Mouse (Mus musculus): ENCODE measurements around the gene Phf13. TPM values are rescaled to one million over a fixed set of nuclear protein-coding genes. Genes with fewer than 3 reads are reported as not detected.
A peak's percentile ranks its signal among the peaks of the same experiment; 100 is the strongest.
"Not testable (repeated sequence)": the region's sequence is repeated elsewhere in the genome, so short reads cannot be mapped to it uniquely, and the experiment has no call there.

Gene Phf13
- not detected in 2 replicates for polyA plus RNA-seq (2012; ENCODE audit: insufficient read depth, insufficient read length, low replicate concordance, missing spikeins)

- no peak for TF ChIP-seq CTCF (IDR thresholded peaks at IDR 0.05; ENCODE audit: insufficient read depth, low read depth, low read length)
- TF ChIP-seq POLR2A (IDR thresholded peaks at IDR 0.05; ENCODE audit: insufficient read depth, low read depth, low read length), result peak; percentile 69; the same call in 1 of the 2 replicates
- peaks cover 11% of the 10 kb centered on the region for H3K4me1 ChIP-seq (ENCODE audit: control insufficient read depth, insufficient read depth, low read length)
- H3K27ac ChIP-seq (ENCODE audit: insufficient read depth, low read depth, low read length), result peak within 1 kb of the TSS; percentile 71
- H3K4me3 ChIP-seq (ENCODE audit: insufficient read depth, low read depth, low read length), result peak within 1 kb of the TSS; percentile 87
- WGBS, result under 1% methylated on average over 94 of the region's 94 CpGs
These were observed at the start of gene Phf13 for GRCm38 (mm10) chr4:151996173-151996950. Gene Phf13 (minus strand): TSS chr4:151996258.

DNA sequence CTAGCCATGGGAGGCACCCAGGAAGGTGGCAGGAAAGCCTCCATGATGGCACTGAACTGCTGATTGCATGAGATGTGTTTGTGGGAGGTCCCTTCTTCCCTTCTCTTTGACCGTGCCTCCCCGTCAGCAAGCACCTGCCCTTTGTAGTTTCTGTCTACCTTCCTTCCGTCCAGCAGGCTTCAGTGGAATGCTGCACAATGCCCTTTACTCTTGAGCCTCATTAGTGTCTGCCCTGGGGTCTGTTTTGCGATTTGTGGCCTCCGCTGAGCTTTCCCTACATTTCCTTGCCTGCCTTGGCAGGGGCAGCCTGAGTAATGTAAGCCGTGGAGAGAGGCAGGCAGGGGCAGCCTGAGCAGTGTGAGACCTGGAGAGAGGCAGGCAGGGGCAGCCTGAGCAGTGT, 48.6 kb upstream of the Phf13 start:
- peaks cover 14% of the 10 kb centered on the region for H3K4me1 ChIP-seq (ENCODE audit: control insufficient read depth, insufficient read depth, low read length)
- WGBS, result 65% methylated on average over 6 of the region's 6 CpGs
- TF ChIP-seq POLR2A (IDR thresholded peaks at IDR 0.05; ENCODE audit: insufficient read depth, low read depth, low read length), result no peak
- TF ChIP-seq CTCF (IDR thresholded peaks at IDR 0.05; ENCODE audit: insufficient read depth, low read depth, low read length), result no peak
- H3K4me3 ChIP-seq (ENCODE audit: insufficient read depth, low read depth, low read length), result no peak overlapping the region
- no peak overlapping the region for H3K27ac ChIP-seq (ENCODE audit: insufficient read depth, low read depth, low read length)

GRCm38 (mm10) chr4:152043171-152043570, 47.1 kb upstream of the Phf13 start:
- 76% methylated on average over 3 of the region's 3 CpGs for WGBS
- Histone ChIP-seq H3K27ac (ENCODE audit: insufficient read depth, low read depth, low read length) (no peak overlapping the region), H3K4me3 (ENCODE audit: insufficient read depth, low read depth, low read length) (no peak overlapping the region), H3K4me1 (ENCODE audit: control insufficient read depth, insufficient read depth, low read length) (peaks cover 14% of the 10 kb centered on the region)
- no peak for TF ChIP-seq POLR2A (IDR thresholded peaks at IDR 0.05; ENCODE audit: insufficient read depth, low read depth, low read length)
- TF ChIP-seq CTCF (IDR thresholded peaks at IDR 0.05; ENCODE audit: insufficient read depth, low read depth, low read length), result no peak

DNA sequence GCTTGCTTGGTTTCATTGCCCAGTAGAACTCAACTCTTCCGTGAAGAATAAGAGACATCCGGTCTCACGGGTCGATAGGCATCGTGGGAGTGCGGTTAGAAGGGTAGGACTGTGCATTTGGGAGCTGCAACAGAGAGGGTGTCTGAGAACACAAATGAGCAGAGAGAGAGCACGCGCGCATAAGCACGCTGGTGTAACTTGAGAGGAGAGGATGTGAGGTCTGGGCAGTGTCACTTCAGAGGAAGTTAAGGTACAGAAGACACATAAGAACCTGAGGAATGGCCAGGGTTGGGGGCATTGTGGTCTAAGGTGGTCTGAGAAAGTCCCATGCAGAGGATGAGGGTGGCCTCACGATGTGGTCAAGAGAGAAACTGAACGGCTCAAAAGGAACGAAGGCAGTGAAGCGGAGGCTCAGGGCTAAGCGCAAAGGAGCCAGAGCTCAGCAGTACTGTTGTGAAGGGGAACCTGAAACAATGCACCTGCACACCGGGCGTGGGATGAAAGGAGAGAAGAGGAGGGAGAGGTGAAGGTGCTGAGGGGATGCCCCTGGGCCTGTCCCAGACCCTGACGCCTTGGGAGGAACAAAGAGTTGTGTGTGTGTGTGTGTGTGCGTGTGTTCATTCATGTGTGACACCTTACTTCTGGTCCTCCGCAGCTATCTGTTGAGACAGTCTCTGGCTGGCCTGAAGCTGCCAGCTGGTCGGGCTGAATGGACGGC, 46.0 kb upstream of the Phf13 start:
- 94% methylated on average over 22 of the region's 22 CpGs for WGBS
- peaks cover 14% of the 10 kb centered on the region for H3K4me1 ChIP-seq (ENCODE audit: control insufficient read depth, insufficient read depth, low read length)
- no peak overlapping the region for H3K4me3 ChIP-seq (ENCODE audit: insufficient read depth, low read depth, low read length)
- no peak overlapping the region for H3K27ac ChIP-seq (ENCODE audit: insufficient read depth, low read depth, low read length)
- TF ChIP-seq CTCF (IDR thresholded peaks at IDR 0.05; ENCODE audit: insufficient read depth, low read depth, low read length) (no peak), POLR2A (IDR thresholded peaks at IDR 0.05; ENCODE audit: insufficient read depth, low read depth, low read length) (no peak)

GRCm38 (mm10) chr4:152039831-152040310, 43.8 kb upstream of the Phf13 start:
- no peak overlapping the region for H3K27ac ChIP-seq (ENCODE audit: insufficient read depth, low read depth, low read length)
- H3K4me1 ChIP-seq (ENCODE audit: control insufficient read depth, insufficient read depth, low read length), result peaks cover 14% of the 10 kb centered on the region
- TF ChIP-seq POLR2A (IDR thresholded peaks at IDR 0.05; ENCODE audit: insufficient read depth, low read depth, low read length) (no peak), CTCF (IDR thresholded peaks at IDR 0.05; ENCODE audit: insufficient read depth, low read depth, low read length) (no peak)
- H3K4me3 ChIP-seq (ENCODE audit: insufficient read depth, low read depth, low read length), result peak overlapping the region; percentile 99
- 3% methylated on average over 25 of the region's 25 CpGs for WGBS

GRCm38 (mm10) chr4:152038985-152039830, 43.1 kb upstream of the Phf13 start, which contains the start of gene Nol9:
Gene Nol9 (plus strand): TSS chr4:152039321.
- Histone ChIP-seq H3K4me1 (ENCODE audit: control insufficient read depth, insufficient read depth, low read length) (peaks cover 14% of the 10 kb centered on the region), H3K4me3 (ENCODE audit: insufficient read depth, low read depth, low read length) (peak within 1 kb of the TSS; percentile 99), H3K27ac (ENCODE audit: insufficient read depth, low read depth, low read length) (no peak within 1 kb of the TSS)
- WGBS, result under 1% methylated on average over 86 of the region's 86 CpGs
- TF ChIP-seq POLR2A (IDR thresholded peaks at IDR 0.05; ENCODE audit: insufficient read depth, low read depth, low read length) (peak; percentile 78), CTCF (IDR thresholded peaks at IDR 0.05; ENCODE audit: insufficient read depth, low read depth, low read length) (peak; percentile 84)

DNA sequence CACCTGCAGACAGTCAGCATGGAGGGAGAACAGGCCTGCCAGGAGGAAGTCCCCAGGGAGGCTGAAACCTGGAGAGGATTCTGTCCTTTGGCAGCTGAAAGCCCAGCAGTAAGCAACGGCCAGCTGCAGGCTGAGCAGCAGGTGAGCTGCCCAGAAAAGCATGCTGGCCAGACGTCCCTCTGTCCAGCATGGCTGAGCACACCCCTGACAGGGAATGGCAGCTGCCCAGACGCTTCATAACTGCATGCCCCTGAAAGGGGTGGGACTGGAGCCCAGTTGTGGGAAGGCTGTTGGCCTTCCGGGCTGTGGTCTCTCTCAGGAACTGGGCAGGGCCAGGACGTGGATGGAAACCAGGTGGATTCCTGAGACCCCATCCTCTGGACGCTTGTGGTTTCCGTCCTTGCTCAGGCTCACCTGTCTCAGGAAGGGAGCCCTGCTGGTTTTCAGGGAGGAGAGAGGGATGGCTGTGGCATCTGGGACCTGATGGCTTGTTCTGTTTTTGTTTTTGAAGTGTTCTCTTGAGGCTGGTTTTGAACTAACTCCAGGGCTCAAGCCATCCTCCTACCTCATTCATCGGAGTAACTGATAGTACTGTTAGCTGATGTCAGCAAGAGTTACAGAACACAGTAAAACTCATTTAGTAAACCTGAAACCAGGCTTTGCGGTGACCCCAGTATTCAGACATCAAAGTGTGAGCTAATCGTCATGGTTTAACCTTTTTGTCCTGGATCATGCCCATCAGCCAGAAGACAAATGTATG, 42.3 kb upstream of the Phf13 start, which contains the start of gene Tas1r1:
TSS of gene Tas1r1 (minus strand) at position 344 of the 760 bp plus-strand sequence.
- no peak for TF ChIP-seq POLR2A (IDR thresholded peaks at IDR 0.05; ENCODE audit: insufficient read depth, low read depth, low read length)
- TF ChIP-seq CTCF (IDR thresholded peaks at IDR 0.05; ENCODE audit: insufficient read depth, low read depth, low read length), result no peak
- Histone ChIP-seq H3K4me1 (ENCODE audit: control insufficient read depth, insufficient read depth, low read length) (peaks cover 14% of the 10 kb centered on the region), H3K4me3 (ENCODE audit: insufficient read depth, low read depth, low read length) (peak within 1 kb of the TSS; percentile 99), H3K27ac (ENCODE audit: insufficient read depth, low read depth, low read length) (no peak within 1 kb of the TSS)
- WGBS, result 45% methylated on average over 10 of the region's 10 CpGs

DNA sequence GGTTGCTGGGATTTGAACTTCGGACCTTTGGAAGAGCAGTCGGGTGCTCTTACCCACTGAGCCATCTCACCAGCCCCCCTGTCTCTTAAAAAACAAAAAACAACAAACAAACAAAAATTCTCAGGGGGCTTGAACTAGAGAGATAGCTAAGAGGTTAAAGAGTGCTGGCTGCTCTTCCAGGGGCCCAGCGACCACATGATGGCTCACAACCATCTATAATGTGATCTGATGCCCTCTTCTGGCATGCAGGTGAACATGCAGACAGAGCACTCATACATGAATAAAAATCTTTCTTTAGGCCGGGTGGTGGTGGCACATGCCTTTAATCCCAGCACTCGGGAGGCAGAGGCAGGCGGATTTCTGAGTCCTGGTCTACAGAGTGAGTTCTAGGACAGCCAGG, 40.4 kb upstream of the Phf13 start:
- not testable (repeated sequence) for H3K4me3 ChIP-seq (ENCODE audit: insufficient read depth, low read depth, low read length); H3K27ac ChIP-seq (ENCODE audit: insufficient read depth, low read depth, low read length)
- 93% methylated on average over 6 of the region's 6 CpGs for WGBS
- peaks cover 14% of the 10 kb centered on the region for H3K4me1 ChIP-seq (ENCODE audit: control insufficient read depth, insufficient read depth, low read length)
